Mouse (Mus musculus) thymus, adult 2 months (tissue): ENCODE data around the gene Cpvl. TPM values are rescaled to one million over a fixed set of nuclear protein-coding genes. Genes with fewer than 3 reads are reported as not detected.

Experiments used
- DNase-seq: peaks from one replicate; pipeline ENCODE4 v3.0.0; 2021
- H3K27ac ChIP-seq: fragments of 200-500 bp; 2 replicates; pipeline ENCODE4 v1.5.1; 2012; ENCODE audit warnings: low read length, control low read depth; ENCODE audit not compliant: control insufficient read depth, insufficient read depth
- H3K27me3 ChIP-seq: fragments of 200-500 bp; 2 replicates; pipeline ENCODE4 v1.6.1; 2012; ENCODE audit warnings: mild to moderate bottlenecking, low read length, moderate library complexity, mixed read lengths; ENCODE audit not compliant: control insufficient read depth, insufficient read depth
- H3K36me3 ChIP-seq: fragments of 200-500 bp; 2 replicates; pipeline ENCODE4 v1.6.1; 2012; ENCODE audit warnings: mild to moderate bottlenecking, low read length, moderate library complexity; ENCODE audit not compliant: control insufficient read depth, insufficient read depth
- H3K4me1 ChIP-seq: fragments of 200-500 bp; replicated peaks from 2 replicates; pipeline ENCODE4 v1.6.1; 2012; ENCODE audit warnings: low read length; ENCODE audit not compliant: control insufficient read depth, insufficient read depth
- H3K4me3 ChIP-seq: fragments of 200-500 bp; 2 replicates; pipeline ENCODE4 v1.5.1; 2012; ENCODE audit warnings: mild to moderate bottlenecking, low read length, control low read depth, moderate library complexity; ENCODE audit not compliant: control insufficient read depth, insufficient read depth
- CTCF ChIP-seq: fragments of 200-500 bp; IDR thresholded peaks from 2 replicates; pipeline ENCODE4 v1.5.1; 2012; ENCODE audit warnings: mild to moderate bottlenecking, control low read depth, low read length, moderate library complexity, borderline replicate concordance; ENCODE audit not compliant: control insufficient read depth, poor library complexity, insufficient read depth; ENCODE audit errors: extremely low read depth
- POLR2A ChIP-seq: fragments of 200-500 bp; IDR thresholded peaks from 2 replicates; pipeline ENCODE4 v1.6.1; 2012; ENCODE audit warnings: mild to moderate bottlenecking, low read length, control low read depth, moderate library complexity; ENCODE audit not compliant: control insufficient read depth, poor library complexity, insufficient read depth; ENCODE audit errors: extremely low read depth
- WGBS: fragments of 180-500 bp; shearing (Covaris S2); methylation state at CpG from one replicate; pipeline ENCODE4 v1.1.7; 2018; 5-methylcytosine and 5-hydroxymethylcytosine counted together
- polyA plus RNA-seq: library from polyadenylated mRNA; depleted of rRNA; stranded (reverse); fragments of >200 nt; gene quantifications from 2 replicates; pipeline ENCODE4 v1.2.3, GENCODE M21; 2012

Gene Cpvl
- polyA plus RNA-seq, 1 experiment, result not detected

DNA sequence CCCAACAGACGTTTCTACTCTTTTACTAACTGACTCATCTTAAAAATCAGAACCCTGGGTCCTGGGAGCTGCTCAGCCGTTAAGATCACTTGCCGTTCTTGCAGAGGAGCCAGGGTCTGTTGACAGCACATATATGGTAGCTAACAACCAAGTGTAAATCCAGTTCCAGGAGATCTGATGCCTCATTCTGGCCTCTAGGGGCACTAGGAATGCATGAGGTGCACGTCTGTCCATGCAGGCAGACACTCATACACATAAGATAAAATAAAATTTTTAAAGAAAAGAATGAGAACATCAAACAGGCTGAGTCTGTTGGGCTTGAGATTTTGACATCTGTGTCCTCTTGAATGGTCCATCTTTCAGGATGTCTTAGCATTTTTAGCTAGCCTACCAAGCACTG is 48.6 kb downstream of the Cpvl start:
- Histone ChIP-seq H3K4me3 (no peak overlapping the region), H3K27ac (no peak overlapping the region), H3K36me3 (no peaks in the 10 kb centered on the region), H3K27me3 (no peaks in the 10 kb centered on the region), H3K4me1 (no peaks in the 10 kb centered on the region)
- DNase-seq, result no peak
- 87% methylated on average over 4 of the region's 4 CpGs for WGBS
- no peak for TF ChIP-seq POLR2A
- no peak for TF ChIP-seq CTCF

DNA sequence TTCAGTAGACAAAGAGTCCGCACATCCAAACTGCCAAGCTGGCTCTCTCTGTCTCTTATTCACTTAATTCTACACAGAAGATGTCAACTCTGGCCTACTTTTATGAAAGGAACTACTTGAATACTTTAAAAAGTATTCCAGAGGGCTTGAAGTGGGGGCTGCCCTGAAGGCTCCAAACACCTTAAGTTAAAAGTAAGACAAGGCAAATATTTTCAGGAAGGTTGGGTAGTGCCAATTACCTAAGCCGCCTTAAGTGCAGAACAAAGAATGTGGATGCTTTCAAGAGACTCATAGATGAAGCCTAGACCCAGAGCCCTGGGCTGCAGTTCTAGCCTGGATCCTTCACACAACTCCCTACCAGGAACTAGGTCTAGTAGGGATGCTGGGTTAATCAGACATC is 52.3 kb downstream of the Cpvl start:
- TF ChIP-seq CTCF, result no peak
- TF ChIP-seq POLR2A, result no peak
- no peak for DNase-seq

DNA sequence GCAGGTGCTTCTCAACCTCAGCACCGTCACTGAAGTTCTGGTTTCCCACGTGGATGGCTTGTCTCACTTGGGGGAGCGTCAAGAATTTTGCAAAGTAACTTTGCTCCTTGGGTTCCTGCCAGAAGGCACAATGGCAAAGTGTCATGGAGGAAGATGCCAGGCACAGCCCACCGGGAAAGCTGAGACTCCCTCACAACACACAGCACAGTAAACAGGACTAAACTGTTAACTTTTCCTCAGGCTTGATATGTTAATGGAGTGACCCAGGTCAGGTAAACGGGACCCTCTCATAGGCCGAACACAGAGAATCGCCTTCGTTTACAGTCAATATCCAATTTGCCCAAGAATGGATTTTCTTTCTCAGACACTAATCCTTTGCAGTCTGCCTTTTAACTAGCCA is 53.3 kb downstream of the Cpvl start:
- H3K4me3 ChIP-seq, result no peak overlapping the region
- TF ChIP-seq CTCF, result no peak
- no peaks in the 10 kb centered on the region for H3K4me1 ChIP-seq
- WGBS, result 87% methylated on average over 8 of the region's 8 CpGs
- no peaks in the 10 kb centered on the region for H3K27me3 ChIP-seq
- no peak overlapping the region for H3K27ac ChIP-seq
- H3K36me3 ChIP-seq, result no peaks in the 10 kb centered on the region
- no peak for DNase-seq

More for the DNA sequence above, 52.3 kb downstream of the Cpvl start:
- Histone ChIP-seq H3K36me3 (no peaks in the 10 kb centered on the region), H3K4me1 (no peaks in the 10 kb centered on the region), H3K27ac (no peak overlapping the region), H3K27me3 (no peaks in the 10 kb centered on the region), H3K4me3 (no peak overlapping the region)
- 97% methylated on average over 2 of the region's 2 CpGs for WGBS

DNA sequence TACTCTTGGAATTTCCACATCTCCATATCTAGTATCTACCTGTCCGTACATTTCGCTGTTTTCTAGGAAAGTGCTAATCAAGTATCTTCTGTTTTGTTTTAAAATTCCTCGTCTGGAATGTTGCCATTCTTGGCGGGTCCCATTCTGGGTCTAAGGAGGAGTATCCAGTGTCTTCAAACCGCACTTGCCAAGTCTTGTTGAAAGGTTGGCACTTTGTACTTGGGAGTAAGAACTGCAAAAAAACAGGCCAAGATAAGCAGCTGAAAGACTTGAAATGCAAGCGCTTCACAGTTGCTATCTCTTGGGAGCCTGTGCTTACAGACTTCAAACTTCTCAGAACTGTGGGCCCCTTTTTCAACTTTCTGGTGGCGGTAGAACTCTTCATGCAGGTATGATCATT is 58.4 kb downstream of the Cpvl start:
- H3K4me1 ChIP-seq, result no peaks in the 10 kb centered on the region
- 95% methylated on average over 7 of the region's 7 CpGs for WGBS

DNA sequence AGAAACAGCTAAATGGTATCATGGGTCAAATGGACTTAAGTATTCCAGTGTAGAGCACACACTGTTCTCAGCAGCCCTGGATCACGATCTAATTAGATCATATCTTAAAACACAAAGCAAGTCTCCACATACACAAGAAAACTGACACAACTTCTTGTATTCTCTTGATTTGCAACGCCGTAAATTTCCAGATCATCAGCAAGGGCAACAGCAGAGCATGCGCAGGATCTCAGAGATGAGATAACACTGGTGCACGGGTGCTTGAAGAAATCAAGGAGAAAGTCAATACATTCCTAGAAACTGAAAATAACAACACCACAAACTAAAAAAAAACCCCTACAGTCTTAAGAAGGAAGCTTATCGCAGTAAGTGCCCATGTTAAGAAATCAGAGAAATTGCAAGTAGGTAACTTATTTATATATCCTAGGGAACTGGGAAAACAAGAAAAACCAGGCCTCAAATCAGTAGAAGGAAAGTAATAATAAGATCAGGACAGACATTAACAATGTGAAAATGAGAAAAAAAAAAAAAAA is 61.4 kb downstream of the Cpvl start:
- no peak overlapping the region for H3K27ac ChIP-seq
- DNase-seq, result no peak
- TF ChIP-seq POLR2A, result no peak
- no peak for TF ChIP-seq CTCF
- H3K36me3 ChIP-seq, result no peaks in the 10 kb centered on the region
- no peaks in the 10 kb centered on the region for H3K4me1 ChIP-seq
- 95% methylated on average over 6 of the region's 6 CpGs for whole genome bisulfite sequencing
- no peaks in the 10 kb centered on the region for H3K27me3 ChIP-seq
- no peak overlapping the region for H3K4me3 ChIP-seq

More for the DNA sequence above, 58.4 kb downstream of the Cpvl start:
- no peaks in the 10 kb centered on the region for H3K27me3 ChIP-seq
- no peak overlapping the region for H3K27ac ChIP-seq
- no peak overlapping the region for H3K4me3 ChIP-seq
- DNase-seq, result no peak
- TF ChIP-seq POLR2A (no peak), CTCF (no peak)
- H3K36me3 ChIP-seq, result no peaks in the 10 kb centered on the region

DNA sequence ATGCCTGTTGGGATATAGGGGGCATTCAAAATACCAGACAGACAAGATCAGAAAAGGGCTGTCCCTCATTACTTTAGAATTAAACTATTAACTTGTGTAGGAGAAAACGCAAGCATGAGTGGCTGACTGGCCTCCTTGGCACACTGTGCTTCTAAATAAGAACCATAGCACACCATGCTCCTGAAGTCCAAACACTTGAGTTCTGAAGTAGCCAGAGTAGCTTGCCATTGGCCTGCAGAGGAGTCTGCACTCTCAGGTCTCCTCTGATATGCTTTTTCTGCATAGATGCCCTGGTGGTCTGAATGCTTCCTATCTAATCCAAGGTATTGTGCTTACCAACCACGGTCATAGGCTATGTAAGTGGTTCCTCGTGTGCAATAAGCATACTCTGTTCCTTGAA is 63.1 kb downstream of the Cpvl start:
- no peaks in the 10 kb centered on the region for H3K27me3 ChIP-seq
- H3K27ac ChIP-seq, result no peak overlapping the region
- no peak for DNase-seq
- no peaks in the 10 kb centered on the region for H3K36me3 ChIP-seq
- TF ChIP-seq POLR2A (no peak), CTCF (no peak)
- H3K4me1 ChIP-seq, result no peaks in the 10 kb centered on the region
- 90% methylated on average over 3 of the region's 3 CpGs for WGBS
- no peak overlapping the region for H3K4me3 ChIP-seq

DNA sequence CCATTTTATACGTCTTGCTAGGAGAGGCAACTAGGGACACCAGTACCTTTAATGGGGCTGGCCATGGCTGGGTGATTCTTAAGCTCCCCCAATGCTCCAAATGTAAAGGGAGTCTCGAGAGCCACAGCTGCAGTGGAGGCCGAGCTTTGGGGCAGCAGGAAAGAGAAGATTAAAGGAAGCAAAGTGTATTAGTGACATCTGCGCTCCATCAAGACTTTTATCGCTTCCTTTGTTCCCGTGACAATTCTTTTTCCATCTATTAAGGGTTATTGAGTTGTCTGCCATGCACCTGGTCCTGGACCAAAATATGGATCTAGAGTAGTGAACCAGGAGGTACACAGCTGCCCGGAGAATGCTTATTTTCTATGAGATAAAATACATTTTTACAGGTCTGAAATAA is 65.3 kb downstream of the Cpvl start:
- Histone ChIP-seq H3K27ac (no peak overlapping the region), H3K27me3 (no peaks in the 10 kb centered on the region), H3K4me1 (no peaks in the 10 kb centered on the region), H3K36me3 (no peaks in the 10 kb centered on the region), H3K4me3 (no peak overlapping the region)
- DNase-seq, result no peak
- WGBS, result 88% methylated on average over 7 of the region's 7 CpGs
- TF ChIP-seq CTCF (no peak), POLR2A (no peak)
